Mouse (Mus musculus) stomach, embryonic 16.5 days (tissue): ENCODE data around the gene Bmpr1a. TPM values are rescaled to one million over a fixed set of nuclear protein-coding genes. Genes with fewer than 3 reads are reported as not detected.

ENCODE experiments used
- ATAC-seq: fragments of 200-750 bp; cut with Nextera tagmentation; 2 replicates; pipeline ENCODE4 v1.8.0; 2017; ENCODE audit warnings: moderate number of reproducible peaks, moderate TSS enrichment; ENCODE audit not compliant: insufficient read depth, low FRiP score
- H3K27ac ChIP-seq: fragments of 300-500 bp; sonication (generic); 2 replicates; pipeline ENCODE4 v1.5.1; 2014; ENCODE audit warnings: low read length
- H3K27me3 ChIP-seq: fragments of 300-500 bp; sonication (generic); 2 replicates; pipeline ENCODE4 v1.6.1; 2014; ENCODE audit warnings: low read length, control low read depth, mixed read lengths; ENCODE audit not compliant: control insufficient read depth, insufficient read depth
- H3K36me3 ChIP-seq: fragments of 300-500 bp; sonication (generic); 2 replicates; pipeline ENCODE4 v1.6.1; 2014; ENCODE audit warnings: low read length; ENCODE audit not compliant: control insufficient read depth, insufficient read depth
- H3K4me1 ChIP-seq: fragments of 300-500 bp; sonication (generic); 2 replicates; pipeline ENCODE4 v1.6.1; 2014; ENCODE audit warnings: low read length, control low read depth, mixed read lengths; ENCODE audit not compliant: control insufficient read depth, insufficient read depth
- H3K4me2 ChIP-seq: fragments of 300-500 bp; sonication (generic); 2 replicates; pipeline ENCODE4 v1.6.1; 2014; ENCODE audit warnings: low read depth, low read length, mixed read lengths
- H3K4me3 ChIP-seq: fragments of 300-500 bp; sonication (generic); replicated peaks from 2 replicates; pipeline ENCODE4 v1.5.1; 2014; ENCODE audit warnings: mild to moderate bottlenecking, low read length
- H3K9ac ChIP-seq: fragments of 300-500 bp; sonication (generic); 2 replicates; pipeline ENCODE4 v1.6.1; 2014; ENCODE audit warnings: low read length
- H3K9me3 ChIP-seq: fragments of 300-500 bp; sonication (generic); replicated peaks from 2 replicates; pipeline ENCODE4 v1.6.1; 2016; ENCODE audit warnings: low read length, control low read depth; ENCODE audit not compliant: control insufficient read depth
- WGBS: fragments of 180-500 bp; shearing (Covaris S2); extraction: QIAGEN DNeasy Blood & Tissue Kit; methylation state at CpG from one replicate; pipeline ENCODE4 v1.1.7; 2014; 5-methylcytosine and 5-hydroxymethylcytosine counted together
- polyA plus RNA-seq: library from polyadenylated mRNA; unstranded; fragments of >200 nt; fragmentation: Nextera tagmentation; extraction: Ambion mirVana; gene quantifications from 2 replicates; pipeline ENCODE4 v1.2.1, GENCODE M21; 2015

Gene Bmpr1a
- polyA plus RNA-seq, 1 experiment from 2014 or later = 22.9 TPM

GRCm38 (mm10) chr14:34535883-34536282 is 32.7 kb upstream of the Bmpr1a start:
- Histone ChIP-seq H3K4me2 (no peak overlapping the region), H3K9ac (no peak overlapping the region), H3K9me3 (no peaks in the 10 kb centered on the region), H3K4me1 (no peaks in the 10 kb centered on the region), H3K27ac (peak overlapping the region; percentile 77), H3K27me3 (no peaks in the 10 kb centered on the region), H3K36me3 (no peaks in the 10 kb centered on the region), H3K4me3 (no peak overlapping the region)
- 41% methylated on average over 4 of the region's 4 CpGs for WGBS
- peak; percentile 77 for ATAC-seq

- WGBS = 72% methylated on average over 5 of the region's 5 CpGs
- ATAC-seq = no peak
Measured at GRCm38 (mm10) chr14:34533537-34533936, 30.4 kb upstream of the Bmpr1a start.

DNA sequence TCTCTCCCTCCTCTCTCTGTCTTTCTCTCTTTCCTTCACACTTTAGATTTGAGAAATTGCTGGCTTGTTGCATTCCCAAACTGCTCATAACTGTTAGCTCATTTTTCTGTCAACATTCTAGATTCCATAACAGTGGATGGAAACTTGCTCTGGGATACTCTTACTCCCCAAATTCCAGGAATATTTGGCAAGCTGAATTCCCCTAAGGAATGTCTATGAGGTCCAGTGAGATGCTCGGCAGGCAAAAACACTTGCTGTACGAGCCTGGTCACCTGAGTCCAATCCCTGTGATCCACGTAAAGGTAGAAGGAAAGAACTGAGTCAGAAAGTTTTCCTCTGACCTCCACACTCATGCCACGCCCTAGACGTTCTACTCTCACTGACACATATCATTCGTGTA is 29.4 kb upstream of the Bmpr1a start:
- H3K9me3 ChIP-seq = no peaks in the 10 kb centered on the region; the same call in none of the 2 replicates
- H3K36me3 ChIP-seq = no peaks in the 10 kb centered on the region
- no peak overlapping the region for H3K4me3 ChIP-seq
- no peak for ATAC-seq
- H3K27me3 ChIP-seq = no peaks in the 10 kb centered on the region
- no peak overlapping the region for H3K27ac ChIP-seq
- no peak overlapping the region for H3K4me2 ChIP-seq
- H3K4me1 ChIP-seq = no peaks in the 10 kb centered on the region
- 53% methylated on average over 6 of the region's 6 CpGs for WGBS
- H3K9ac ChIP-seq = no peak overlapping the region

More at GRCm38 (mm10) chr14:34533537-34533936, 30.4 kb upstream of the Bmpr1a start:
- H3K36me3 ChIP-seq = no peaks in the 10 kb centered on the region
- no peaks in the 10 kb centered on the region; the same call in none of the 2 replicates for H3K9me3 ChIP-seq
- no peak overlapping the region for H3K4me3 ChIP-seq
- H3K4me1 ChIP-seq = no peaks in the 10 kb centered on the region
- no peak overlapping the region for H3K9ac ChIP-seq
- H3K27ac ChIP-seq = no peak overlapping the region
- H3K4me2 ChIP-seq = no peak overlapping the region
- H3K27me3 ChIP-seq = no peaks in the 10 kb centered on the region

DNA sequence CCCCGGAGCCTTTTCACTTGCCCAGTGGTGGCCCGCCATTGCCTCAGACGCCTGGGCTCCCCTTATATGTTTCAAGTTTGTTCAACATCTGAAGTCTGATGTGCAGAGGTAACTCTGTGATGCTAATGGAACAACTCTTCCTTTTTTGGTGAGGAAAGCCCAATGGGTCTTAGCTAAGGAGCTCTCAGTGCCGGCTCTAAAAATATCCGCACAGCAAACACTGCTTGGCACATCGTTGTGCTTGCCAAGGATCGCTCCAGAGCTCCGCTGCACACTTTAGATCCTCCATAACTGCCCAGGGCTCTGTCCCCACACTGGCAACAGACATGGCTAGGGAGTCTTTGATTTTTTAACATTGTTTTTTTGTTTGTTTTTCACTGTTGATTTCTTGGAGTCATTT is 25.7 kb upstream of the Bmpr1a start:
- Histone ChIP-seq H3K9me3 (no peaks in the 10 kb centered on the region; the same call in none of the 2 replicates), H3K4me2 (no peak overlapping the region), H3K36me3 (no peaks in the 10 kb centered on the region), H3K4me3 (no peak overlapping the region), H3K27ac (peak overlapping the region; percentile 74), H3K9ac (no peak overlapping the region), H3K4me1 (no peaks in the 10 kb centered on the region), H3K27me3 (no peaks in the 10 kb centered on the region)
- WGBS = 66% methylated on average over 8 of the region's 8 CpGs
- ATAC-seq = peak; percentile 77; the same call in 1 of the 2 replicates

DNA sequence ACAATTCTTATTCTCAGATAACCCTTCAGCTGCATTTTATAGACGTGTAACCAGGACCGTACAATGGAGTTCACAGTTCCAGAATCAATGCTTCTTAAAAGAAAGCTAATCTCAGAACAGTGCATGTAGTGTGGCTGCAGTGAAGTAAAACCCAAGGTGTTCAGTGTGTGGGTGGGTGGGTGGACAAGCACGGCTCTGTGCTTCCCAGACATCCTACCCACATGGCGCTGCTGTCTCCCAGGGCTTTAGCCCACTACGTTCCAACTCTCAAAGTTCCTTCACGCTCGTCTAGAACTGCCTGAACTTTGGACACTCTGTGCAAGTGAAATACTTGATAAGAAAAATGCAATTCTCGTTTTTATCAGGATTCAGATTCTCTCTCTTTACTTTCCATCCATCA is 19.6 kb upstream of the Bmpr1a start, which contains the start of gene 9230112D13Rik:
TSS of gene 9230112D13Rik (minus strand) at position 101 of the 400 bp plus-strand sequence.
- Histone ChIP-seq H3K9me3 (no peaks in the 10 kb centered on the region), H3K4me3 (no peak within 1 kb of the TSS), H3K4me2 (no peak within 1 kb of the TSS), H3K4me1 (no peaks in the 10 kb centered on the region), H3K9ac (no peak within 1 kb of the TSS), H3K36me3 (no peaks in the 10 kb centered on the region), H3K27me3 (no peaks in the 10 kb centered on the region), H3K27ac (no peak within 1 kb of the TSS)
- 69% methylated on average over 8 of the region's 8 CpGs for WGBS
- ATAC-seq = no peak

DNA sequence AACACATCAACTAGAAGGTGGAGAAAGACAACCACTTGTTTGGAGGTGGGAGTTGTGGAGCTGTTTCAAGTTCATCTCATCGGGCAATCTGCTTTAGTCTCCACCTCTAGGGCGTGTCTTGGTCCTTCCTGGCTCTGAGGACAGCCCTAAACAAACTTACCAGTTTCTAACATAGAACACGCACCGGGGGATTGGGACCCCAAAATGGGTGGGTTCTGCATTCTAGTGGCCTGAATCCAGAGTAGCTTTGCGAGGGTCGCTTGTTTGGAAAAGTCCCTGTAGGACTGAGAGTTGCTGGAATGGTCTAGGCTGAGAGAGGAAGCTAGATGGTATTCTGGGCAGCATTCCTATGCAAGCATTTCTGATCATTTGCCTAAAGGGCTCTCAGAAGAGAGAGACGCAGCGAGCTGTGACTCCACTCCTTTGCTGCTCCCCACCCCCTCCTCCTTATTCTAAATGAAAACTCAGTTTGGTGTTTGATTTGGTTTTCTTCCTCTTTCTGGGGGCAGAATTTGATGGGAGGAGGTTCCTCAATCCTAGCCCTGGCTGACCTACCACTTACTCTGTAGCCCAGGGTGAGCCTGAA is 14.9 kb upstream of the Bmpr1a start:
- ATAC-seq = no peak
- H3K4me1 ChIP-seq = no peaks in the 10 kb centered on the region
- H3K36me3 ChIP-seq = no peaks in the 10 kb centered on the region
- no peak overlapping the region for H3K9ac ChIP-seq
- no peak overlapping the region for H3K4me2 ChIP-seq
- no peak overlapping the region for H3K4me3 ChIP-seq
- no peaks in the 10 kb centered on the region for H3K9me3 ChIP-seq
- WGBS = 79% methylated on average over 8 of the region's 8 CpGs
- no peak overlapping the region for H3K27ac ChIP-seq
- no peaks in the 10 kb centered on the region for H3K27me3 ChIP-seq

DNA sequence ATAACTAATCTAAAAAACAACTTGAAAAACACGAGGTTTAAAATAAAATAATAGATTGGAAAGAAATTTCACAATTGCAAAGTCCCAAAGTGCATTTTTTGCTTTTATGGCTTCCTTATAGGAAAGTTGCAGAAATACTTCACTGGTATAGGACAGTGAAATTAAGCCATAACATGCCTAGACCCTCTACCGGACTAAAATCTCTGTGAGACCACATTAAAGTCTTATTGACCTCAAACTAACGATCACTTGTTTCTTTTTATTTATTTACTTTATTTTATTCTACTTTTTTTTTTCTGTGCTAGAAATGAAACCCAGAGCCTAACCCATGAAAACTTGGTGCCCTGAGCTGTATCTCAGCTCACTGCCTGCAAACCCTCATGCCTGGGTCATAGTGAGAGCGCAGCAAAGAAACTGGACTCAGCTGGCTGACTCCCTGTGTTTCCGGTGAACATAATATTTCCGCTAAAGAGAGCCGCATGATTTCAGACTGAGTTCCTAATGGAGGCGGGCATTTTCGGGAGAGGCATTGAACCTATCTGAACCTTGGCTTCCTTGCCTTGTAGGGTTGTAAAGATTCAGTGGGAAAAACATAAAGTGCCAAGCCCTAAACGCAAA is 13.9 kb upstream of the Bmpr1a start:
- H3K27me3 ChIP-seq = no peaks in the 10 kb centered on the region
- 81% methylated on average over 10 of the region's 10 CpGs for WGBS
- H3K4me2 ChIP-seq = no peak overlapping the region
- H3K27ac ChIP-seq = no peak overlapping the region
- H3K4me1 ChIP-seq = peaks cover 6% of the 10 kb centered on the region
- no peaks in the 10 kb centered on the region for H3K36me3 ChIP-seq
- no peaks in the 10 kb centered on the region for H3K9me3 ChIP-seq
- H3K9ac ChIP-seq = no peak overlapping the region
- no peak for ATAC-seq
- H3K4me3 ChIP-seq = no peak overlapping the region

- Histone ChIP-seq H3K36me3 (no peaks in the 10 kb centered on the region), H3K4me3 (no peak overlapping the region), H3K4me2 (no peak overlapping the region), H3K27me3 (no peaks in the 10 kb centered on the region), H3K9me3 (no peaks in the 10 kb centered on the region), H3K27ac (no peak overlapping the region), H3K9ac (no peak overlapping the region), H3K4me1 (peaks cover 8% of the 10 kb centered on the region)
- no peak for ATAC-seq
- WGBS = 83% methylated on average over 5 of the region's 5 CpGs
Measured at GRCm38 (mm10) chr14:34515860-34516259, 12.7 kb upstream of the Bmpr1a start.

DNA sequence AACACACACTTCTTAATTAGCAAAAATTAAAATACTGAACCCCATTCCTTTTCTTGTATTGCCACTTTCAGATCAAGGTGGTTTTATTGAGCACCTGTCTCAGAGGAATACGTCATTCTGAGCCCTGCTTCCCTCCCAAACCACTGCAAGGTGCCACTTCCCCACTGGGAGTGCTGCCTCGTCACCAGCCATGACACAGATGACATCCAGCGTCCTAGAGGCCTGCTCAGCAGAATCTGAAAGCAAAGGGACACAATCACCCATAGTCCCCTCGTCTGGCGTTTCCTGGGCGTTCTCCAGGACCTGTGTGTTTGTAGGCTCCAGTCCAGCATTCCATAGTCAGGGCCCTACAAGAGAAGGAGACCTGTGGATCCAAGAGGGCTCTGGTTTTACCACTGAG is 11.0 kb upstream of the Bmpr1a start:
- 51% methylated on average over 6 of the region's 6 CpGs for whole genome bisulfite sequencing

More for the DNA sequence above, 11.0 kb upstream of the Bmpr1a start:
- peaks cover 9% of the 10 kb centered on the region for H3K4me1 ChIP-seq
- no peak overlapping the region for H3K27ac ChIP-seq
- 0 out of 2 replicates have a peak overlapping the region, but pooled peaks have one; percentile 8 for H3K9ac ChIP-seq
- H3K4me3 ChIP-seq = no peak overlapping the region
- H3K27me3 ChIP-seq = no peaks in the 10 kb centered on the region
- no peak for ATAC-seq
- H3K36me3 ChIP-seq = no peaks in the 10 kb centered on the region
- no peak overlapping the region for H3K4me2 ChIP-seq
- no peaks in the 10 kb centered on the region for H3K9me3 ChIP-seq
